31 mouse cellular contexts compared by ENCODE assay signal in genomic region chr5:127639067-127639605, GRCm38 (mm10). TPM values are rescaled to one million over a fixed set of nuclear protein-coding genes. Genes with fewer than 3 reads are reported as not detected.
A peak's percentile ranks its signal among the peaks of the same experiment; 100 is the strongest.
DNase-seq lines count a peak whose midpoint lies in the region; ATAC-seq and TF ChIP-seq lines count a peak whose summit lies in the region.
"Had no signal": no experiment of that assay in that cellular context is flagged by ENCODE, and none has a peak within 500 bp of the region (broad histone marks: within the 10 kb centered on the region; RNA-seq: fewer than 3 reads in every experiment).

No protein-coding gene starts in this region.

- peaks cover 20% of the 10 kb centered on the region for H3K79me2 ChIP-seq in liver, adult 2 months (ENCODE audit: control insufficient read depth, insufficient read depth, low read length)

- no peak overlapping the region for H3K4me3 ChIP-seq in liver, adult 2 months (ENCODE audit: insufficient read depth, low read depth, low read length)
- no peak overlapping the region for H3K4me3 ChIP-seq in liver, embryonic 12.5 days
- H3K4me3 ChIP-seq in E14TG2a.4 (replicated peaks; ENCODE audit: low read length) (peak overlapping the region; percentile 68), ES-E14 (ENCODE audit: insufficient read depth in 1 of 2, low read depth in 1 of 2, low read length in 2 of 2, poor library complexity in 1 of 2, severe bottlenecking in 1 of 2) (peak overlapping the region; percentile 48 to 57)
- H3K4me3 ChIP-seq: embryonic facial prominence, embryonic 10.5 days; embryonic facial prominence, embryonic 13.5 days; erythroblast, embryonic 14.5 days; forebrain, embryonic 12.5 days; forebrain, embryonic 15.5 days; heart, embryonic 12.5 days; heart, embryonic 15.5 days; hindbrain, embryonic 10.5 days; hindbrain, embryonic 13.5 days had no signal

- H3K9ac ChIP-seq in liver, adult 2 months (ENCODE audit: low read depth, low read length), result 0 out of 2 replicates have a peak overlapping the region, but pooled peaks have one; percentile 19
- no peak overlapping the region for H3K9ac ChIP-seq in liver, embryonic 12.5 days
- H3K9ac ChIP-seq in ES-E14 (ENCODE audit: insufficient read depth, low read depth, low read length, poor library complexity, severe bottlenecking), result peak overlapping the region; percentile 48
- H3K9ac ChIP-seq: embryonic facial prominence, embryonic 13.5 days; forebrain, embryonic 12.5 days; forebrain, embryonic 15.5 days; heart, embryonic 12.5 days; heart, embryonic 15.5 days; hindbrain, embryonic 13.5 days had no signal

- 95% methylated on average over 6 of the region's 6 CpGs for WGBS in liver, adult 2 months
- 58% methylated on average over 6 of the region's 6 CpGs for WGBS in liver, embryonic 12.5 days (ENCODE audit: insufficient replicate concordance)

- peak; percentile 40 for DNase-seq in liver, adult 2 months (ENCODE audit: extremely low read depth, low read depth, low spot score)
- DNase-seq in ES-E14 (ENCODE audit: low read depth, low spot score) (no peak), ZHBTc4 (ENCODE audit: low read depth, low spot score) (peak; percentile 82)
- DNase-seq in left cerebral cortex, adult 9 months (ENCODE audit: low spot score in 2 of 2), result no peak
- no peak for DNase-seq in testis, postnatal 14 days (ENCODE audit: low spot score)
- DNase-seq: adrenal gland, postnatal 10 days; adrenal gland, postnatal 36 days; cerebellum, adult 11 months; cerebellum, adult 2 months; cerebellum, adult 9-11 months; cerebellum, postnatal 25 days; gastrocnemius, postnatal 25 days; heart, adult 18-20 months; heart, postnatal 10 days; heart, postnatal 36 days had no signal

- ATAC-seq in liver, embryonic 12.5 days, result no peak
- ATAC-seq: forebrain, embryonic 15.5 days; hindbrain, embryonic 16.5 days; Patski had no signal

- peaks cover 19% of the 10 kb centered on the region for H3K9me3 ChIP-seq in liver, embryonic 12.5 days (replicated peaks)
- peaks cover 21% of the 10 kb centered on the region for H3K9me3 ChIP-seq in E14TG2a.4 (ENCODE audit: low read length)
- no peaks in the 10 kb centered on the region for H3K9me3 ChIP-seq in ES-E14 (ENCODE audit: control insufficient read depth, insufficient read depth, low read depth, low read length)
- H3K9me3 ChIP-seq: forebrain, embryonic 15.5 days had no signal

- no peaks in the 10 kb centered on the region for H3K27me3 ChIP-seq in liver, adult 2 months (ENCODE audit: control insufficient read depth, insufficient read depth, low read length)
- no peaks in the 10 kb centered on the region for H3K27me3 ChIP-seq in liver, embryonic 12.5 days (replicated peaks)
- no peaks in the 10 kb centered on the region for H3K27me3 ChIP-seq in E14TG2a.4 (ENCODE audit: insufficient read depth, low read length)
- H3K27me3 ChIP-seq: embryonic facial prominence, embryonic 13.5 days; forebrain, embryonic 12.5 days; forebrain, embryonic 15.5 days; heart, embryonic 12.5 days; heart, embryonic 15.5 days; hindbrain, embryonic 13.5 days; Patski had no signal

- no peak for TF ChIP-seq POLR2A in liver, adult 2 months (IDR thresholded peaks at IDR 0.05; ENCODE audit: extremely low read depth, insufficient read depth, low read length)

- H3K4me2 ChIP-seq in liver, embryonic 12.5 days, result no peak overlapping the region
- H3K4me2 ChIP-seq: embryonic facial prominence, embryonic 13.5 days; forebrain, embryonic 12.5 days; forebrain, embryonic 15.5 days; heart, embryonic 12.5 days; heart, embryonic 15.5 days; hindbrain, embryonic 13.5 days had no signal

- no peak for TF ChIP-seq CTCF in liver, adult 2 months (IDR thresholded peaks at IDR 0.05; ENCODE audit: low read depth, low read length)
- TF ChIP-seq CTCF in E14TG2a.4 (conservative IDR thresholded peaks at IDR 0.05; ENCODE audit: low read length), result no peak

- H3K36me3 ChIP-seq in liver, adult 2 months (ENCODE audit: control insufficient read depth, insufficient read depth, low read length), result peaks cover 7% of the 10 kb centered on the region
- no peaks in the 10 kb centered on the region for H3K36me3 ChIP-seq in liver, embryonic 12.5 days
- H3K36me3 ChIP-seq in E14TG2a.4 (ENCODE audit: insufficient read depth, low read length) (peaks cover 46% of the 10 kb centered on the region), ES-E14 (ENCODE audit: control insufficient read depth, insufficient read depth, low read length, poor library complexity, severe bottlenecking) (peaks cover 8% of the 10 kb centered on the region)
- H3K36me3 ChIP-seq: embryonic facial prominence, embryonic 10.5 days; embryonic facial prominence, embryonic 13.5 days; forebrain, embryonic 12.5 days; forebrain, embryonic 15.5 days; G1E; heart, embryonic 12.5 days; heart, embryonic 15.5 days; hindbrain, embryonic 10.5 days; hindbrain, embryonic 13.5 days had no signal

- in situ Hi-C loops in ES-E14 (cut with MboI; ENCODE audit: low sequenced_read_pairs in 2 of 2, unreplicated experiment in 2 of 2), result no loop called here

- H3K4me1 ChIP-seq in liver, adult 2 months (ENCODE audit: control insufficient read depth, insufficient read depth, low read length), result peaks cover 35% of the 10 kb centered on the region
- H3K4me1 ChIP-seq in liver, embryonic 12.5 days, result no peaks in the 10 kb centered on the region
- peaks cover 60% of the 10 kb centered on the region for H3K4me1 ChIP-seq in E14TG2a.4 (replicated peaks; ENCODE audit: low read depth, low read length)
- H3K4me1 ChIP-seq in ES-E14 (ENCODE audit: control insufficient read depth in 2 of 2, insufficient read depth in 2 of 2, low read length in 2 of 2, poor library complexity in 1 of 2), result peaks cover 3 to 27% of the 10 kb centered on the region in 2 experiments
- H3K4me1 ChIP-seq: embryonic facial prominence, embryonic 10.5 days; embryonic facial prominence, embryonic 13.5 days; forebrain, embryonic 12.5 days; forebrain, embryonic 15.5 days; heart, embryonic 12.5 days; heart, embryonic 15.5 days; hindbrain, embryonic 10.5 days; hindbrain, embryonic 13.5 days had no signal

- peak overlapping the region; percentile 78 for H3K27ac ChIP-seq in liver, adult 2 months (replicated peaks; ENCODE audit: insufficient read depth, low read depth, low read length)
- no peak overlapping the region for H3K27ac ChIP-seq in liver, embryonic 12.5 days
- H3K27ac ChIP-seq in ES-E14 (ENCODE audit: insufficient read depth, low read depth, low read length, poor library complexity, severe bottlenecking), result peak overlapping the region; percentile 74
- H3K27ac ChIP-seq: embryonic facial prominence, embryonic 10.5 days; embryonic facial prominence, embryonic 13.5 days; forebrain, embryonic 12.5 days; forebrain, embryonic 15.5 days; heart, embryonic 15.5 days; hindbrain, embryonic 10.5 days; hindbrain, embryonic 13.5 days had no signal

TF ChIP-seq in ES-E14, 5 proteins besides CTCF, POLR2A, EP300 and RAD21:
- peak; percentile 53; the same call in 1 of the 2 replicates for TF ChIP-seq CHD2 (IDR thresholded peaks at IDR 0.05; ENCODE audit: low read depth, low read length)
- no peak for TF ChIP-seq HCFC1 (IDR thresholded peaks at IDR 0.05; ENCODE audit: borderline replicate concordance, insufficient read depth, low read length)

RNA-seq across cellular contexts. Expression of gene Slc15a4, which starts 6.4 kb away (rescaled TPM):
- total RNA-seq in liver, adult 2 months (2014; rRNA removed), result 46.7 and 51.9 TPM in 2 replicates
- 22.4 and 26.8 TPM in 2 replicates for polyA plus RNA-seq in liver, adult 2 months (2012; rRNA removed)
- 14.1 and 14.9 TPM in 2 replicates for polyA plus RNA-seq in liver, embryonic 12.5 days (2016; fragmentation: Nextera tagmentation; extraction: Ambion mirVana)
- 50.6 and 86.6 TPM in 2 replicates for total RNA-seq in ES-E14 (2012; rRNA removed)

RNA-seq across cellular contexts. Expression of gene Glt1d1, which starts 7.1 kb away (rescaled TPM):
- 35.4 and 38.2 TPM in 2 replicates for total RNA-seq in liver, adult 2 months (2014; rRNA removed)
- 9.7 and 14.4 TPM in 2 replicates for polyA plus RNA-seq in liver, adult 2 months (2012; rRNA removed)
- 0.08 and 0.28 TPM in 2 replicates for polyA plus RNA-seq in liver, embryonic 12.5 days (2016; fragmentation: Nextera tagmentation; extraction: Ambion mirVana)
- total RNA-seq in ES-E14 (2012; rRNA removed), result 12.3 and 18.8 TPM in 2 replicates
- total RNA-seq: common myeloid progenitor, adult 5-6 weeks; gastrocnemius, adult 8-10 months; gastrocnemius, postnatal 25 days; heart, adult 18-20 months; heart, postnatal 10 days; heart, postnatal 36 days had no signal
- polyA plus RNA-seq: erythroblast, embryonic 14.5 days; G1E; heart, embryonic 12.5 days; heart, embryonic 15.5 days had no signal

Comparison
In these comparisons a context has a peak if more than half of its experiments do, and no peak if none do; other contexts are left out.
1. DNase-seq: peak in liver, adult 2 months (single experiment) and ZHBTc4 (single experiment); none in ES-E14 (single experiment), left cerebral cortex, adult 9 months (0 of 2) and testis, postnatal 14 days (single experiment).
2. H3K4me3 ChIP-seq: peak in E14TG2a.4 (single experiment) and ES-E14 (2 of 2); none in liver, adult 2 months (single experiment) and liver, embryonic 12.5 days (single experiment).